Mouse (Mus musculus) embryo, embryonic 11.5 days (tissue): ENCODE data around the gene Fam210b.
A peak's percentile ranks its signal among the peaks of the same experiment; 100 is the strongest.
"Not testable (repeated sequence)": the region's sequence is repeated elsewhere in the genome, so short reads cannot be mapped to it uniquely, and the experiment has no call there.

ENCODE experiments used
- DNase-seq: peaks from one replicate; pipeline ENCODE4 v3.0.0-alpha.2; 2012; ENCODE audit warnings: low read depth, low spot score

The Fam210b gene

GRCm38 (mm10) chr2:172345258-172345738 is at the start of gene Fam210b:
Gene Fam210b (plus strand): TSS chr2:172345565.
- DNase-seq: peak; percentile 93

DNA sequence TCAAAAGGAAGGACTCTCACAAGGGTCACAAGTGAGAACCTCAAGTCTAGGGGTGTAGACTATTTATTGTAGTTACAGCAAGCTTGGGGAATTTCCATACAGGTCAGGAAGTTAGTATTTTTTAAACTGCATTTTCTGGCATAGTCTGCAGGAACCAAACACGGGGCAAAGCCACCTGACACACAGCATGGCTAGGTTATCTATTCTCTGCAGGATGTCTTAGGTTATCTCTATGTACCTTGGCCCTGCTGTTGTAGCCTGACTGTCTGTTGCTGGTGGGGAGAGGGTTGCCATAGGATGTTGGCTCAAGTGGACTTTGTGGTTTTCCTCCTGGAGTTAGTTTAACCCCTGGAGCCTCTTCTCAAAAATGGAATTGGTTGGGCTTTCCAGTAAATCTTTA is 47.3 kb upstream of the Fam210b start:
- no peak for DNase-seq

GRCm38 (mm10) chr2:172298542-172298941 is 46.8 kb upstream of the Fam210b start:
- no peak for DNase-seq

DNA sequence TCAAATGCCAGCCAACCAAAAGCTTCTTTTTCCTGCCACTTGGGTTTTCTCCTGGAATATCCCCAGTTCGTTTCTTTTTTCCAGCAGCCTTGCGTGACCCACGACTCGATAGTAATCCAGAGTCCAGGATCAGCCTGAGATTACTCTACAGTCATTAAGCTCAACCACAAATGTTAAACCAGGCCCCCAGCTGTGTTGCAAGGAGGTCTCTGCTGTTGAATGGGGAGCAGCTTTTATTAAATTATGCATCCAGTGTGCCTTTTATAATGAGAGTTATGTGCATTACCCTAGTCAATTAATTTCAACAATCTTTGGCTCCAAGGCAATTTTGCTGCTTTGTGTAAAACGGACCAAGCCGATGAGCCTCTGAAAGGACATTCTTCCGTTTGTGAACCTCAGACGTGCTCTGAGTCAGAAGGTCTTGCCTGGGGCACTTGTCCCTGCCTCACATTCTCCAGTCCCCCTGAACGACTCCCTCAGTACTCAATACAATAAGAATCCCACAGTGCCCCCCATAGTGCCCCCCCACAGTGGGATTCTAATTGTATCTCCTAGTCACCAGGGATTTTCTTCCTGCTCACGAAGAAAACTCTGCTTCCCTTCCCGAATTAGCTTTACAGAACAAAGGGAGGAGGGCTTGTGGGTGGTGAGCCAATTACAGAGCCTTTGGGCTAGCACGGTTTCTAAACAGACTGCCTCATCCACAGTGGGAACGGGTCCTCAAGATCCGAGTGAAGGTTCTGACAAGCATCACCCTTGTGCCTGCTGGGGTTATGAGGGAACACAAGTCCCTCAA is 46.0 kb upstream of the Fam210b start:
- DNase-seq: no peak

DNA sequence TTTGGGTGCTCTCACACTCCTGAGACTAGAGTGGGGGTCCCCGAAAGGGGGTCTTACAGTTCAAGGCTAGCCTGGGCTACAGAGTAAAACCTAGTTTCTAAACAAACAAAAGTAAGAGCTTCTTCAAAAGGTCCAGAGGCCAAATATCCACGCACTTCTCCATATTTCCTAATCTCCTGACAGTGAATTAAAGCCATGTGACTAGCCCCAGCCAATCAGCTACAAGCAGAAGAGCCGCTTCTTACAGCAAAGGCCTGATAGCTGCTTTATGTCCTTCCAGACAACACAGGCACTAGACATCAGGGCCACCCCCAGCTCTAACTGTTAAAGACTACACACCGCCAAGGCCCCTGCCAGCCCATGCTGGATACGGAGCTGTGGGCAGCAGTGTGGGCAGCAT is 43.0 kb upstream of the Fam210b start:
- DNase-seq: no peak

DNA sequence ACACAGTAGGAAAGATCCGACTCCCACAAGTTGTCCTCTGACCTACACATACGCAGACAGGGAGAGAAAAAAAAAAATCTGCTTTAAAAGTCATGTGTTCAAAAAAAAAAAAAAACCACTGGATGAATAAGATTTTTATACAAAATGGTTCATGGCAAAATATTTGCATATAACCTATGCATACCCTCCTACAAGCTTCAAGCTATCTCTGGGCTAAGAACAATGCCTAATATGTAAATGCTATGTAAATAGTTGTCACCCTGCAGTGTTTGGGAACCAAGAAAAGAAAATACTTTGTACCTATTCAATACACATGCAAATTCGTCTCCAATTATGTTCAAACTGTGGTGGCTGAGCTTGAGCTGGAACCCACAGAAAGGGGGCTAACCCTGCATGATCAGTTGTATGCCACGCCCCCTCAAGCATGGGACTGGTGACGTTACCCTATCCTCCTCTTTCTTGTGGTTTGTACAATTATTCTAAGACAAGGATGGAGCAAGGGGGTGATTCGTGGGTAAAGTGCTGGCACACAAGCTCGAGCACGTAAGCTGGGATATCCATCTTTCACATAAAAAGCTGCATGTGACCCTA is 41.2 kb upstream of the Fam210b start:
- no peak for DNase-seq

GRCm38 (mm10) chr2:172305546-172305945 is 39.8 kb upstream of the Fam210b start:
- DNase-seq: not testable (repeated sequence)

DNA sequence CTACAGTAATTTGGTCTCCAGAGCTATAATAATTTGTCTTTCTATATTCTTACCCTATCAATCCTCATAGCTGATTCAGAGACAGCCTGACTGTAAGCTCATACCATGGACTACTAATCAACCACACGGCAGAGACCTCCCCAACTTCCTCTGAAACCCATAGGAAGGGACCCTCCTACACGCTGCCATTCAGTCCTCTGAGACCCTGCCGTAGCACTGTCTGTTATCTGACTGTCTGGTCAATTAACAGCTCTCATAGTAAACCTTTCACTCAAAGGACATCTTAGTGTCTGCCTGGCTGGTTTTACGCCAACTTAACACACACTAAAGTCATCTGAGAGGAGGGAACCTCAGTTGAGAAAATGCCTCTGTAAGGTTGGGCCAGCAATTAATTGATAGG is 38.8 kb upstream of the Fam210b start:
- no peak for DNase-seq

GRCm38 (mm10) chr2:172311731-172312130 is 33.6 kb upstream of the Fam210b start:
- DNase-seq: no peak

GRCm38 (mm10) chr2:172320878-172321277 is 24.5 kb upstream of the Fam210b start:
- DNase-seq: peak; percentile 67

GRCm38 (mm10) chr2:172328248-172328647 is 17.1 kb upstream of the Fam210b start:
- no peak for DNase-seq

DNA sequence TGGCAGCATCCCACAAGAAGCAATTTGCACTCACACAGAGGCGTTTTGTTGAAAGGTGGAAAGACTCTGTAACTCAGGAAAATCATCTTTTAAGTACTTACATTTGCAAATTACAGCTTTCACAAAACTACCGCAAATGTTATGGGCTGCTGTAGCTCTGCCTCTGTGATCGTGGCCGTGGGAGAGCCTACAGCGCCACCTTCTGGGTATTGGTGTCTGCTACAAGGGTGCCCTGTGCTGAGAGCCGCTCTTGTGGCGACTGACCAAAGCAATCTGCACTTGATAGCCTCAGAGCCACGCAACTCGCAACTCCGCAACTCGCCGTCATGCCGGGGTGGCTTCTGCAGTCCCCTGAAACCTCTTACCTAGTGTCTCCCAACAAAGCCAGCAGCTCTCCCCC is 16.2 kb upstream of the Fam210b start:
- peak; percentile 57 for DNase-seq

DNA sequence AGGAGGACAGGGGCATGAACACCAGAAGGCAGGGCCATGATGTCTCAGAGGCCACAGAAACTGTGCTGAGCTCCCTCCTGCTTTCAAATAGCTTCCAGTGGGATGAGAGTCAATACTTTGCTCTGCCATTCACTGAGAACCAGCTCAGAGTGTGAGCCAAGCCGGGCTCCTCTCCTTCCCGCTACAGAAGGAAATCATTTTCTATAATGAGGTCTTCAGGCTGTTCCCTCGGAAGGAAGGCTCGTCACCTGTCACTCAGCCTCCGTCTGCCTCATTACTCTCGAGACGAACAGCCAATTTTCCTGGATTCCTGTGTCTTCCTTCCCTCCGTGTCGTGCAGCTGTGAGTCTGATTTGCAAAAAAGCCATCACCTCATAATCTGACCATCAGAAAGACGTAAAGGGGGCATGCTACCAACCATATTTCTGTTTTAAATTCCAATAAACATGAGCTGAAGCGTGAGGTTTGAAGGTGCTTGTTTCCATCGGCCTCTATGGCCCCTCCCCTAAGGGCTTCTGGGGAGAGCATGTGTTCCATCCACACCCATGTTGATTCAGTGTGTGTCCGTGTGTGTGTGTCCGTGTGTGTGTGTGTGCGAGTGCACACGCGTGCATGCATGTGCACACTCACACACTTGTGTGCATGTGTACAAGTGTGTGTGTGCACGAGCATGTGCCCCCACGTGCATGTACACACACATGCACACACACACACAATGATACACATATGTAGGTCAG is 7.0 kb upstream of the Fam210b start:
- no peak for DNase-seq

GRCm38 (mm10) chr2:172340936-172341335 is 4.4 kb upstream of the Fam210b start:
- no peak for DNase-seq

DNA sequence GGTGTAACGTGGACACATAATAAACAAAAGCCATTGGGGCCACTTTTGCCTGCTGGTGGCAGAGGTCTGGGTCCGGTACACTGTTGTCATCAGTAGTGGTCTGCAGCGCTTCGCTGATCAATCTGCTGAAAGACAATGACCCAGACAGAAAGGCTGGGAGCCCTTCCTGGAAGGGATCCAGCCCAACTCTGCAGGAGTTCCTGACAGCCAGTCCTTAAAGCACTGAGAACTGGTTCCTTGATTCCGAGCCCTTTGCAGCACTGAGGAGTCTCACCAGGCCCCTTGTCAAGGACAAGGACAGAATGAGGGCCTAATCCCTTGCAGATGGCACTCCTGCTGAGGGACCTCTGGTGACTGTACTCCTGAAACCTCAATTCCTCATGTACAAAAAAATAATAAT is 3.8 kb upstream of the Fam210b start:
- DNase-seq: no peak

GRCm38 (mm10) chr2:172343751-172344150 is 1.6 kb upstream of the Fam210b start:
- no peak for DNase-seq

DNA sequence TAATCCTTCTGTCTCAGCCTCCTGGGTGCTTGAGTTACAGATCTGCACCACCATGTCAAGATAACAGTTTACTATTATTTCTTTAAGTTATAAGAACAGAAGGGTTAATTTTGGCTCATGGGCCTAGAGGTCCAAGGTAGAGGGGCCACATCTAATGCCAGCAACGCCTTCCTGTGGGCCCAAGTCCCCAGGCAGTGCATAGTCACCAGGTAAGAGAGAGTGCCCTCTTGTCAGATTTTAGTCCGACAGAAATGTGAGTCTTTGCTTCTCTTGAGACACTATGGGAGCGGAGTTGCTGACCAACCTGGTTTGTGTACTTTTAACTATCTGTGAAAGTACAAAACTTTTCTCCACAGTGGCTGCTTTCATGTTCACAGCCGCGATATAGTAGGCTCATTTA is 696 bp upstream of the Fam210b start:
- DNase-seq: no peak

GRCm38 (mm10) chr2:172346034-172346929 is 917 bp downstream of the Fam210b start:
- DNase-seq: peak; percentile 30

GRCm38 (mm10) chr2:172346933-172347611 is 1.7 kb downstream of the Fam210b start:
- DNase-seq: no peak

GRCm38 (mm10) chr2:172348297-172348950 is 3.1 kb downstream of the Fam210b start:
- no peak for DNase-seq
